Mouse (Mus musculus): ENCODE measurements around the gene Ccdc32.
"Not testable (repeated sequence)": the region's sequence is repeated elsewhere in the genome, so short reads cannot be mapped to it uniquely, and the experiment has no call there.

Ccdc32 gene

DNA sequence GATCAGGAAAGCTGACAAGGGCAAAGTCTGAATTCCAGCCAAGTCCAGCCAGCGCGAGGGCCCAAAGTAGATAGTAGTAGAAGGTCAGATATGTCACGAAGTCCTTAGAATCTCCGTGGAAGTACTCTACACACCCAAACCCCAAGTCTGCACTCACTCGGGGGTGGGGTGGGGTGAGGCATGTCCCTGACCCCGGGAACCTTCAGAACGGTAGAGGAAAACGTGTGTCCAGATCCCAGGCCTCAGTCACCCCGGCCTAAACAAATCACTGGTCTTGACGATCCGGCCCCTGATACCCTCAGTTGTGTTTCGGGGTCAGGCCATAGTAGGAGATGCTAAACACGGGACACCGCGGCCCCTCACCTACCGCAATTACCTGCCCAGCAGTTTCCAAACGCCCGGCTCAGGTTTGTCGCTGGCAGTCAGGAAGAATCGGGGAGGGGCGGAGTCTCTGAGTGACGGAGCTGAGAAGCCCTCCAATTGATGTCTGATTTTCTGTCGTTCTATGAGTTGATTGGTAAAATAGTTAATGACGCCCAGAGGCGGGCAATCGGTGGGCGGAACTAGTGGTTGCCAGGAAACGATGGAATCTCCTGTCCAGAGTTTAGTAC lies at the start of gene Ccdc32:
Ccdc32 (minus strand) TSS at position 453 of the 611 bp plus-strand sequence.
- peak; percentile 93 for DNase-seq

DNA sequence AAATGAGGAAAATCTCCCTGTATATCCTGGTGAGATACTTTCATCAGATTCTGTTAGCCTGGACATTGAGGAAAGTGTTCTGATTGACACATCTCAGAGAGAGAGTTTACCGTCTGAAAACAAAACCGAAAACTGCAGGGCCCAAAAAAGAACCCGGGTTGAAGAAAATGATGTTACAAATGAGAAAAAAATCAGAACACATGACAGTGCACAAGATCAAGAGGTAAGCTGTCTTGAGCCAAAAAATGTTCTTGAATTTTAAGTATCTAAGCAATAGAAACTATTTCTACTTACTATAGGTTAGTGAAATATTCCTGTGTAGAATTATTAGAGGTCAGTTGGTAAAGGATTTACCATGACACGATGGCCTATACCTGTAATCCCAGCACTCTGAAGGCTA lies 43.2 kb upstream of the Ccdc32 start:
- DNase-seq = no peak

DNA sequence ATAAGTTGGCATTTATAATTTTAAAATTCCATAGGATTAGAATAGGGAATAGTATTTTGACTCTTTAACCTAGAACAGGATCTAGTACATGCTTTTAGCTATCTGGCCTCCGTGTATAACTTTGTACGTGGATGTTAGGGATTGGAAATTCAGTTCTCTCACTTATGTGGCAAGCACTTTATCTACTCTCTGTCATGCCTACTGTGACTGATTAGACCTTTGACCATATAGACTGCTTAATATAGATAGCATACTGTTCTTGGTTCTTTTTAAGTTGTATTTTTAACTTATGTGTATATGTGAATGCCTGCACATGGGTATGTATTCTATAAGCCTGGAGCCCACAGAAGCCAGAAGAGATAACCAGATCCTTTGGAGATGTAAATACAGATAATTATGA lies 30.9 kb upstream of the Ccdc32 start:
- no peak for DNase-seq

DNA sequence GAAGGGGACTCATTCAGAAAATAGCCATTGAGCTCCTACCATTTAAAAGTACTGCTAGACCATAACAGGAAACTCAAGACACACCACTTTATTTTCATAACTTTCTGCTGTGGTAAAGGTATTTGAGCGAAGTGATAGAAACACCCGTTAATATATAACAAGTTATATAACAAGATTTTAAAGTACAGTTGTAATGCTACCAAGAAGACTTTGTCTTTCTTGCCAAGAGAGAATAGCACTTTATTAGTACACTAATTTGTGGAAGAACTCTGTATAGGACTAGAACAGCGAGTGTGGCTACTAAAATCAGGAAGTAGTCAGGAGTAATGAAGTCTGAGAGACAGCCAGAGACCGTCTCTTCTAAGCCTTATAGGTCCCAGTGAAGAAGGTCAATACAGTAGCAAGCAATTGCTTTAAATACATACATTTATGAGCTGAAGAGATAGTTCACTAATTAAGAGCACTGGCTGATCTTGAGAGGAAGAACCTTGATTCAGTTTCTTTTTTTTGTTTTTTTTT lies 21.0 kb upstream of the Ccdc32 start:
- no peak for DNase-seq

DNA sequence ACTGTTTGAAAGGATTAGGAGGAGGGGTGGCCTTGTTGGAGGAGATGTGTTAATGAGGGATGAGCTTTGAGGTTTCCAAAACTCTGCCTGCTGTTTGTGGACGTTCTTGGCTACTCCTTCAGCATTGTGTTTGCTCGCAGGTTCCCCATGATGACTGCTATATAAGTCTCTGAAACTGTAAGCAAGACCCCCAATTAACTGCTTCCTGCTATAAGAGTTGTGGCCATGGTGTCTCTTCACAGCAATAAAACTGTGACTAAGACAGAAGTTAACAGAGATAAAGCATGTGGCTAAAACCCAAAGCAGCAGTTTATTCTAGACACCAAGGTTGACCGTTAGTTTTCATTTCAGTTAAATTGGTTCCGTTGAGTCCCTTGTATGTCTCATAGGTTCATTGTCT lies 18.7 kb upstream of the Ccdc32 start:
- no peak for DNase-seq

DNA sequence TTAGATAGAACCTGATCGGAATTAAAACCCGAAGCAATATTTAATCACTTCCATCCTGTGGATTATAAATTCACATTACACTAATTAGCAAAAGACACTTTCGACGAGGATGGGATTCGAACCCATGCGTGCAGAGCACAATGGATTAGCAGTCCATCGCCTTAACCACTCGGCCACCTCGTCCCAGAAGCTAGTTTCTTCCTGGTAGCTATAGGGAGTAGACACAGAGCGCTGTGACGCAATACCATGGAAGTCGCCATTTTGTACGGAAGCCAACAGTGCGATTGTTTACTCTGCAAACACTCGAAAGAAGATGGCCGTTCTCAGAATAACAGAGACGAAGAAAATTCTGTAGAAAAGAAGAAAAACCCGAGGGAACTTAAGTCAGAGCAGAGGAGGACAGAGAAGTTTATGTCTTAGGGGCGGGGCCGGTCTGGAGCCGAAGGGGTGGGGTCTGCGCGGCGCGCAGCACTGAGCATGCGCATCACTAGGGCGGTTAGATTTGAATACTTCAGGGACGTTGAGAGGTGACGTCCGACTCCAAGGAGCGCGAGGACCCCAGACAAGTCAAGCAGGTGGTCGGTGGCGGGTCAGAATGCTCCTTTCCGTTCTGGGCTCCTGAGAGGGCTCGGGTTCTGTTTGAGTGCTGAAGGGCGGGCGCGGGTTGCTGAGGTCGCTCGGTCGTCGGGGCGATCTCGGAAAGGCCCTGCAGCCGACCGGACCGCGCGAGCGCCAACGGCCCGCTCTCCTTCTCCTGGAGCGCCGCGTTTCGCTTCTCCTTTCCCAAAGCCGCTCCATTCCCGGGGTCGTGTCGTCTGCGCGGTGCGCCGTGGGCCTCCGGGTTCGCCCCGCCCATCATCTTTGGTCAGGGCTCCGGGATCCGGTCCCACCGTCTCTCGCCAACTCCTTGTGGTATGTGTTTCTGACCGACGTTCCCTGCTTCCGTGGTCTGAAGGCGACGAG lies 17.7 kb upstream of the Ccdc32 start, which contains the start of gene Knl1:
Knl1 (plus strand) TSS at position 471 of the 963 bp plus-strand sequence.
- peak; percentile 87 for DNase-seq

DNA sequence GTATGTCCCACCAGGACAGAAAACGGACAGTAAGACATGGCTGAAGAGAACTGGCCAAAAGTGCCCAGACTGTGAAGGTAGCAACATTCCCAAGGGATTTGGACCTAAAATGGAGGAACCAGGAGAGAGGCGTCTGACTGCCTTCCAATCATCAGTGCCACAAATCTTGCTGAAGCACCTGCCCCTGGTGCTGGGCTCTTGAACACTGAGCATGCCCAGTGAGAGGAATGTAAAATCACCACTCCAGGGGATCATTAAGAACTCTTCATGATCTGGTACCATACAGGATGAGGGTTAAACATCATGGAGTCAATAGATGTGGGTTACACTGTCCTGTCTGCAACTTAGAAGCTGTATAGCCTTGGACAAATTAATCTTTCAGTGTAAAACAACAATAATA lies 16.0 kb upstream of the Ccdc32 start:
- DNase-seq = no peak

DNA sequence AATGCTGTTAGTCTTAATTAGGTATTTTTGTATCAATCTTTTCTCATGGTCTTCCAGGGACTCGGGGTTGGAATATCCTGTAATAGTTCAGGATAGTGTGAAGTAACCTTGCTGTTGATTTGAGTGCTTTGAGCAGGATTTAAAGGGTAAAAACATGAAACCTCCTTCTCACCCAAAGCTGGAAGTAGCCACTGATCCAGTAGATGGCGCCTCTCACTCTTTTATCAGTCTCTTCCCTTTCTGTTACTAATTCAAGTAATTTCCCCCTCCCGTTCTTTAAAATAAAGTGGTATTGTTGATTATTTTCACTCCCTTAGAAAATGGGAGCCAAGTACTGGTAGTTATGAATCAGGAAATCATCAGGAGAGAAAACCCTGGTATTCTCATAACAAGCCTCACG lies 11.7 kb upstream of the Ccdc32 start:
- peak; percentile 35 for DNase-seq

DNA sequence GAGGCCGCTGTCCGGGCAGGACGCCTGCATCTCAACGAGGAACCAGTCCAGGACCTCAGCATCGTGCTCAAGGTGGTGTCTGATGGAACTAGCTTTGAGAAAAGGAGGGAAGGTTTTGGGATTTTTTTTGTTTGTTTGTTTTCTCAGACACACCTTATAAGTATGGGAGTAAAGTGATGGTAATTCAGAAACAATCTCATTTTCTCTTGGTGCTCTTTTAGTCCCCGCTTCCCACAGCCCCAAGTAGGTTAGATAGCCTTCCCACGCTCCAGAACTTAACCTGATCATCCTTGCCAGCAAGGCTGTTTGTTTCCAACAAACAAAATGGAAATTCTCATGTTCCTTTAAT lies 6.2 kb upstream of the Ccdc32 start:
- DNase-seq = no peak

DNA sequence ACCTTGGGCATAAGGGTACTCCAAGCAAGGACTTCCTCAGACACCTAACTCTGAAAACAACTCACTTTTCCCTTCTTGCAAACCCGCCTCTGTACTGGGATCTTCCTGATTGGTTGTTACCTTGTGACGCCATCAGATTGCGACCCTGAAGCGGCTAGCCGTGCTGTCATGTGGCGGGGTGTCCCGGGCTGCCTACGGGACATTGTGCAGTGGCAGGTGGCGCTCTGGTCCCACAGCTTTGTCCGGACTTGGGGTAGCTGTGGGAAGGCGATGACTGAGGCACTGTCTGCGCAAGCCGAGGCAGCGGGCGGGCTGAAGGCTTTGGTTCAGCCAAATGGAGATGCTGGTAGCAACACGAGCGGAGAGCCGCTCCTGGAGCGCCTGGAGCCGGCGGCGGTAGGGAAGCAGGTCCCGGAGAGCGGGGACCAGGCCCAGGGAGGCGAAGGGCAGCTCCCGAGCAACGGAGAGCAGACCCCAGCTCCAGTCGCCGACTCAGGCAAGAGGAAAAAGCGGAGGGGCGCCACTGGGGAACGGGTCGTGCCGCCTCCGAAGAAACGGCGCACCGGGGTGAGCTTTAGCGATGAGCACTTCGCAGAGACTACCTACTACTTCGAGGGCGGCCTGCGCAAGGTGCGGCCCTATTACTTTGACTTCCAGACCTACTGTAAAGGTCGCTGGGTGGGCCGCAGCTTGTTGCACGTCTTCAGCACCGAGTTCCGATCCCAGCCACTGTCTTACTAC lies 5.6 kb upstream of the Ccdc32 start, which contains the start of gene Rpusd2:
Rpusd2 (plus strand) TSS at position 135 of the 741 bp plus-strand sequence.
- DNase-seq = peak; percentile 93

DNA sequence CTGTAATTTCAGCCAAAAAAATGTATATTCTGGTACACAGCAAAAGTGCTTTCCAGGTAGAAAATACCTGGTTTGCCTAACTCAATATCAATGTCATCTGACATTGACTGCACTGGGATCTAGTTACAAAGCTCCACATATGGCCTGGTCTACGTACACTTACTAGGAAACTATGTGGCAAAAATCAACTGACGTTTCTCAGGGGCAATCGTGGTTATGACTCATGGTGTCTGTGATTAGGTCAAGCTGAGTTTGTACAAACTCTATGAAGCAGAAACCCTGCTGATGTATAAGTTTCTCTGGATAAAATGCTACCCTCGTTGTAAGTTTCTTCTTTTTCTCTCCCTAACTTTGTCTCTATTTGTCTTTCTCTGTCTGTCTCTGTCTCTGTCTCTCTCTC lies 3.0 kb upstream of the Ccdc32 start:
- DNase-seq = no peak

DNA sequence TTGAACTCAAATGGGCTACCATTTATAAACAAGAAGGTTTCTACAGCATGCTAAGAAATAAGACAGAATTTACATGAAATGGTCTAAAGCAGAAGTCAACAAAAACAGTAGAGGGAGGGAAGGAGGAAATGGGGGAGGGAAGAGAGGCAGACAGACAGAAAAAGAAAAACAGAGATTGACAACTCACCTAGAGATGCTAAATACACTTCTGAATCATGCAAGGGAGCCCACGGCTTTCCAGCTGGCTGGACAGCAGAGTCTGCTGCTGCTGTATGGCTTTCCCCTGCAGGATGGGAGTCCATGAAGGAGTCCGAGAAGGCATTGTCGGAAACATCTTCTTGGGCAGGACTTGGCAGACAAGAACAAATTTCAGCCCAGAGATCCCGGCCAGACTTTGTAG lies 2.2 kb downstream of the Ccdc32 start:
- DNase-seq = no peak

DNA sequence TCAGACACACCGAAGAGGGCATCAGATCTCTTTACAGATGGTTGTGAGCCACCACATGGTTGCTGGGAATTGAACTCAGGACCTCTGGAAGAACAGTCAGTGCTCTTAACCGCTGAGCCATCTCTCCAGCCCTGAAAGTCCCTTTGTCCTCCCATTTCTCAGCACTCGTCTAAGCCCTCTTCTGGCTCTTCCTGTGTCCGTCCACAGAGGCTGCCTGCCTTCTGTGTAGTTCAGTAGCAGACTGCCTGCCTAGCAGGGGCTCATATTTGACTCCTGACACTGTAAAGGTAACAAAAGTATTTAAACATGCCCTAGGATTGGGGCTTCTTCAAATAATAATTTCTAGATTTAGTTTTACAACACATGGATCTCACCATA lies 4.0 kb downstream of the Ccdc32 start:
- no peak for DNase-seq

DNA sequence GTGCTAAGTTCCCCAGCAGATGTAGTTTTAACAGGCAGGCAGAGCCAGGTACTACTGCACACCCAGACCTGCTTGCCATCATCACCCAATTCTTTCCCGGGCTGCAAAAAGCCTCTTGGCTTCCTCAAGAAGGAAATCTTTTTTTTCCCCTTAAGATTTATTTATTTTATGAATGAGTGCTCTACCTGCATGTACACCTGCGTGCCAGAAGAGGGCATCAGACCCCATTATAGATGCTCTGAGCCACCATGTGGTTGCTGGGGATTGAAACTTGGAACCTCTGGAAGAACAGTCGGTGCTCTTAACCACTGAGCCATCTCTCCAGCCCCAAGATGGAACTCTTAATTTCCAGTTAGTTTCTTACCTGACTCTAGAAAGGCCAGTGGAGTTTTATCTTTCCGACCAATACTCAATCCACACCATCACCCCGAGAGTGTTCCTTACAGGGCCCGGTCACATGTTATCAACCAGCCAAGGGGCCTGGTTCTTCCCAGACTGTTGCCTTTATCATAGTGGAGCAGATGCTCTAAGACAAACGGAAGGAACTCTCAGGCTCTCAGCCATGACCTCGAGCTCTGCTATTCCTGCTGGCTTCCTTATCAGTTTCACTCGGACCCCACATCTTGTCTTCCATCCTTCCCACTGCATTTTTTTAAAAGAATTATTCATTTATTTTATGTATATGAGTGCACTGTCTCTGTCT lies 4.5 kb downstream of the Ccdc32 start:
- DNase-seq = no peak

DNA sequence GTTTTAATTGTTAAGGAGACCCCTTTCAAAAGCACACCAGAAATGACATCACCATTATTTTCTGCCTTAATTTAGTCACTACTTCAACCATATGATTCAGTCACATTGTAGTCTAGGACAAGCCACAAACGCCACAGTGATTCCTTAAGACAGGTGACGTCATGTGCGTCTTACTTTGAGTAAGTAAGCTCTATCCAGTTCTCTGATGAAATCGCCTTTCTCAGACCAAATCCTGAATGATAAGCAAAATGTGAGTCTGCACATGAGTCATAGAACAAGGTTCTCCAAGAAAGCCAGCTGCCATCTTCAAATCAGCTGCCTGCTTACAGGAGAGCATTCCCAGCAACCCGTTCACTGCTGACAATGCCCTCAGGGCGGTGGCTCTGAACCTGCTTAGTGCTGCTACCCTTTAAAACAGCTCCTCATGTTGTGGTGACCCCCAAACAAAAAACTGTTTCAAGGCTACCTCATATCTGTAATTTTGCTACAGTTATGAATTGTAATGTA lies 6.0 kb downstream of the Ccdc32 start:
- no peak for DNase-seq

DNA sequence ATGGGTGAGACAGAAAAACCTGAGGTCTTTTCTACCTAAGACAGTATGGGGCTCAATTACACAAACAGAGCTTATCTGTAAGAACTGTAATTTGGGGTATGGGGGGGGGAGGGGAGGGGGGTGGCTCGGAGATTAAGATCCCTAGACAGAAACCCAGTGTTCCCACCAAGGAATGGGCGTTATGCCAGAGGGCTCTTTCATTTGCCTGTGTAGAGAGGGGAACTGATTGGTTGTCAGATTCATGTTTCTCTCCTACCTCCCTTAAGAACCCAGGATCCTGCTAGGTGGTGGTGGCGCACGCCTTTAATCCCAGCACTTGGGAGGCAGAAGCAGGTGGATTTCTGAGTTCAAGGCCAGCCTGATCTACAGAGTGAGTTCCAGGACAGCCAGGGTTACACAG lies 9.7 kb downstream of the Ccdc32 start:
- no peak for DNase-seq

DNA sequence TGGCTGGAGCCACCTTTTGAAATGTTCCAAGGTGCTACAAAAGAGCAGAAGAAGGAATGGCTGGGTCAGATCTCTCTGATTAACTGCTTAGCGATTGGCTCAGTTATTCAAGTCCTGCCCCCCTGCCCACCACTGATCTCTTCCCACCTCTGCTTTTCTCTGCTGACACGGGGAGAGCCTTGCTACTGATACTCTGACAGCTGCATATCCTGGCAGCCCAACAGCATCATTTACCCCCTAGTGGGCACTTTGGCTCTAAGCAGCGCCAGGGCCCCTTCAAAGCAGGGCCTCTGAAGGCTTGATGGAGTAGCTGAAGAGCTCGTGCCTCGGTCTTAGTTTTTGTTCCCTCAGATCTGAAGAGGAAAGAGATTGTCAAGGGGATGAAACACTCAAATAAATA lies 10.1 kb downstream of the Ccdc32 start:
- no peak for DNase-seq

DNA sequence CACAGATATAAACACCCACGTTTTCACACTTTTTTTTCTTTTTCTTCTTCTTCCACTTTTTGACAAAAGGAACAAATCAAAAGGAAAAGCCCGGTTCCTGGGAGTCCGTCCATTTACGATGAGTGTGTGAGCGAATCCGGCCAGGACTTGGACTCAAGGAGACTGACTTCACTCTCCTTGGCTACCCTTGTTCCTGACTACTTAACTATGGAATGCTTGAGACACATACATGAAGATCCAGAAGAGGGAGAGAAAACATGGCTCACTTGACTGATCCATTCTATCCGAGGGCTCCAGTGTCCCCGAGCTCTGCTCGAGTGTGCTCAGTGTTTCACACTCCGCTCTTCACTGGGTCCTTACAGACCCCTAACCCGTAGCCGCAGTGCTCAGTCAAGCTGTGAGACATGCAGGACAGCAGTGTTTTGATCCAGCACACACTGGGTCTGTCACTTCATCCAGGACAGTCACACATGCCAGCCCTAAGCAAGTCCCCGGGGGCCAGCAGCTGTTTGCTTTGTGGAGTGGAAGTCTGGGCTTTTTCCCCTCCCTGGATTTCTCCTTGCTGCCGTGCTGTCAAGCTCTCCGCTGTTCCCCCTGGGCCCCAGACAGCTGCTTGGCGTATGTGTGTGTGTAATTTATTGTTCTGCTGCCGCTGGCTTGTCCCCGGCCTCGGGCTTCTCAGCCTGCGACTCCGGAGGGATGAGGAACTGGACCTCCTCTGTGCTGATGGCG lies 10.6 kb downstream of the Ccdc32 start:
- DNase-seq = no peak

DNA sequence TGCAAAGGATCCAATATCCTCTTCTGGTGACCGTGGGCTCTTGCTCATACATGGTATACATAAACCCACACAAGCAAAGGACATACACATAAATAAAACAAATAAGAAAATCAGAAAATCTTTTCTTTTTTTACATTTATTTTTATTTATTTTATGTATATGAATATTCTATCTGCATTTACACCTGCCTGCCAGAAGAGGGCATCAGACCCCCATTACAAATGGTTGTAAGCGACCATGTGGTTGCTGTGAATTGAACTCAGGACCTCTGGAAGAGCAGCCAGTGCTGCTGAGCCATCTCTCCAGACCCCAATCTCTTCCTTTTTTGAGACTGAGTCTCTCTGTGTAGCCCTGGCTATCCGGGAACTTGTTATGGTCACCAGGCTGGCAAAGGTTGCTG lies 11.5 kb downstream of the Ccdc32 start:
- no peak for DNase-seq

DNA sequence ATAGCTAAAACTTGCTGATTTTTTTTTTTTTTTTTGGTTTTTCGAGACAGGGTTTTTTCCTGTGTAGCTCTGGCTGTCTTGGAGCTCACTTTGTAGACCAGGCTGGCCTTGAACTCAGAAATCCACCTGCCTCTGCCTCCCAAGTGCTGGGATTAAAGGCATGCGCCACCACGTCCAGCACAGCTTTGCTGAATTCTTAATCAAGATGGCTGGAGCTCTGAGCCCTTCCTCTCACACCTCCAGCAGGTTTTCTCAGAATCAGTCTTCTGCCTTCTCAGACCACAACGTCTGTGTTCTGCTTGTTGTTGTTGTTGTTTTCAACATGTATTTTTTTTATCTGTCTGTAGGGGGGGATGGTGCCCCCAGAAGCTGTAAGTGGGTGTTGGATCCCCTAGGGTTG lies 12.9 kb downstream of the Ccdc32 start:
- not testable (repeated sequence) for DNase-seq

DNA sequence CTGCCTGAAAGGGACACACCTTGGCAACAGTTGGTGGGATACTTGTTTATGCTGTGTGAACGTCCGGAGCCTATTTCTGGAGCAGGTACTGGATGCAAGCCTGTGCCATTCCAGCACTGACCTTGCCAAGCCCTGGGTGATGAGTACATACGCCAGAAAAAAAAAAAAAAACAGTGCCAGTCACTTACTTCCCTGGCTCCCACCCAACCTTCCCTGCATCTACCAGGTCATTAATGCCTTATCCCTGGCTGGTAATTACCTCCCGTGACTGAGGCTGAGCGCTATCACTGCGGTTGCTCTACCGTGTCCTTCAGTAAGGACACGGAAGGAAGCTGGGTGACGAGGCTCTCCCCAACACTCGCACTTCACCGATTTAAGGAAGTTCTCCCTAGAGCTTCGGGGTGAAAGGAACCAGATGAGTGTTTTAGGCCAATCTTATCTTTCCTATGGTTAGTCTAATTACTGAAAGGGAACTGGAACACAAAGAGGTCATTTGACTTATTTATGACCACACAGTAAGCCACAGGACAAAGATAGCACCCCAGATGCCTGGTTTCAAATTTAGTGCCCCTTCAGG lies 13.5 kb downstream of the Ccdc32 start:
- DNase-seq = no peak

All from right cerebral cortex, postnatal 14 days (tissue).